Mouse (Mus musculus): ENCODE data around the gene Ireb2. TPM values are rescaled to one million over a fixed set of nuclear protein-coding genes. Genes with fewer than 3 reads are reported as not detected.
"Not testable (repeated sequence)": the region's sequence is repeated elsewhere in the genome, so short reads cannot be mapped to it uniquely, and the experiment has no call there.

Ireb2 gene
- polyA plus RNA-seq, 1 experiment from 2014 or later: 9.7 TPM

DNA sequence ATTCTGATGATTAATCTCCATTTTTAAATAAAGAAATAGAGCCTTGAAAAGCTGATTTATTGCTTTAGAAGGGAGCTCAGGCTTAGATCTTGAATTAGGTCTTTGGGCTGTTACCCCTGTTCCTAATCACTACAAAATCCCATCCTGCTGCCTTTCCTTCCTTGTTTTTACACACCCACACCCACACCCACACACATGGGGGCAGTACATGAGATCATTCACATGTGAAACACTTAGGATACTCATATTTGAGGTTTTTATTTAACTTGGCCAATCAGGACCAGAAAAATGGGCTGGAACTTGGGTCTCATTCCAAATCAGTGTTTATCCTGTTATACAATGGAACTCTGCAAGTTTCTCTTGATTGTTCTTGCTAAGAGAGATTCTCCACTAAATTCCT lies 85.9 kb downstream of the Ireb2 start:
- Histone ChIP-seq H3K4me1 (ENCODE audit: control insufficient read depth, low read depth, low read length) (peaks cover 23% of the 10 kb centered on the region), H3K4me3 (ENCODE audit: low read depth, low read length) (no peak overlapping the region), H3K9me3 (replicated peaks; ENCODE audit: control insufficient read depth, low read length) (no peaks in the 10 kb centered on the region), H3K9ac (ENCODE audit: low read depth, low read length) (no peak overlapping the region), H3K27ac (ENCODE audit: low read length) (no peak overlapping the region), H3K27me3 (ENCODE audit: control insufficient read depth, insufficient read depth, low read depth, low read length) (no peaks in the 10 kb centered on the region), H3K36me3 (ENCODE audit: control insufficient read depth, insufficient read depth) (peaks cover 11% of the 10 kb centered on the region), H3K4me2 (ENCODE audit: low read depth, low read length) (no peak overlapping the region)
- no peak for ATAC-seq (ENCODE audit: low read depth)

DNA sequence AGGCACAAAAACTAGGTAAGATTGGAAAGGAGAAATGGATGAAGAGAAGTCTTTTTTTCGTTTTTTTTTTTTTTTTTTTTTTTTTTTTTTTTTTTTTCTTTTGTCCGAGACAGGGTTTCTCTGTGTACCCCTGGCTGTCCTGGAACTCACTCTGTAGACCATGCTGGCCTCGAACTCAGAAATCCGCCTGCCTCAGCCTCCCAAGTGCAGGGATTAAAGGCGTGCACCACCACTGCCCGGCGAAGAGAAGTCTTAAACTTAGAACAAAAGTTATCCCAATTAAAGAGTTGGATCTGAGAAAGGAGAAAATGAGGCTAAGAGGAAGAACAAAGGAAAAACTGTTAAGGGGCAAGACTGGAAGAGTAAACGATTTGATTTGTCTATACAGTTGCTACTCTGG lies 86.6 kb downstream of the Ireb2 start:
- not testable (repeated sequence) for H3K9me3 ChIP-seq (replicated peaks; ENCODE audit: control insufficient read depth, low read length); ATAC-seq (ENCODE audit: low read depth); H3K27me3 ChIP-seq (ENCODE audit: control insufficient read depth, insufficient read depth, low read depth, low read length)
- Histone ChIP-seq H3K4me3 (ENCODE audit: low read depth, low read length) (peak overlapping the region; percentile 85), H3K4me1 (ENCODE audit: control insufficient read depth, low read depth, low read length) (peaks cover 23% of the 10 kb centered on the region), H3K4me2 (ENCODE audit: low read depth, low read length) (peak overlapping the region; percentile 71), H3K9ac (ENCODE audit: low read depth, low read length) (peak overlapping the region; percentile 0; the same call in 1 of the 2 replicates), H3K36me3 (ENCODE audit: control insufficient read depth, insufficient read depth) (peaks cover 12% of the 10 kb centered on the region), H3K27ac (ENCODE audit: low read length) (peak overlapping the region; percentile 46; the same call in 1 of the 2 replicates)
- 27% methylated on average over 8 of the region's 8 CpGs for WGBS (ENCODE audit: insufficient replicate concordance)

DNA sequence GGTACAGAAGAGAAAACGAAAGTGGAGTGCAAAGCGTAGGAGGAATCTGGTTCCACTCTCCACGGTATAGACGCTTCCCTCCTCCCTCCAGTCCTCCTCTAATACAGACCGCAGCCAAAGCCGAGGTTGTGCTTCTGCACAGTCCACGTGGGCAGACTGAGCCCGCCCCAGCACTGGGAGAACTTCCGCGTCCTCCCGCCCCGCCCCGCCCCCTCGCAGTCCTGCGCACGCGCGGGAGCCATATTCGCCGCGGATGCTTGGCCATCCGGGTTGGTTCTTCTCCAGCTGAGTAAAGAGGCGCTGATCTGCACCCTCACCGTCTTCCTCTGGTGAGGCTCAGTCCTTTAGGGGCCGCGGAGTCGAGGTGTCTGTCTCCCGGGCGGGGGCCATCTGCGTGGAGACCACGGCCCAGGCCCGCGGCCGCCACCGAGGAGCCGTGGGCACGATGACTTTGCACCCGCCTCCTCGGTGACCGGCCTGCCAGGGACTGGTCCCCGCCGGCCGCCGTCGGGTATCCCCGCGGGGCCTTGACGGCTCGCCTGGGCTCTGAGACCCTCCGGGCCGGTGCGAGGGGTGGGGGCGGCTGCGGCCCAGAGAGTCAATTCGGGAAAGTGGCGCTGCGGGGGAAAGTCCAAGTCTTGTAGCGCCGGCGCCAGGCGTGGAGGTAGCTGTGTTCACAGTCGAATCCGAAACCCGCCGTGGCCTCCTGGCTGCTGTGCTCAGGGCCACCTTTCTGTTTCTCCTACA lies 87.2 kb downstream of the Ireb2 start, which contains the start of the genes Psma4 and AY074887:
TSS of gene Psma4 (plus strand) at position 216 of the 747 bp plus-strand sequence.
TSS of gene AY074887 (minus strand) at position 424 of the 747 bp plus-strand sequence.
- Histone ChIP-seq H3K4me3 (ENCODE audit: low read depth, low read length) (peak within 1 kb of the TSS; percentile 85), H3K4me2 (ENCODE audit: low read depth, low read length) (peak within 1 kb of the TSS; percentile 71), H3K9me3 (replicated peaks; ENCODE audit: control insufficient read depth, low read length) (no peaks in the 10 kb centered on the region), H3K9ac (ENCODE audit: low read depth, low read length) (peak within 1 kb of the TSS; percentile 85), H3K27ac (ENCODE audit: low read length) (peak within 1 kb of the TSS; percentile 84), H3K27me3 (ENCODE audit: control insufficient read depth, insufficient read depth, low read depth, low read length) (no peaks in the 10 kb centered on the region), H3K4me1 (ENCODE audit: control insufficient read depth, low read depth, low read length) (peaks cover 23% of the 10 kb centered on the region), H3K36me3 (ENCODE audit: control insufficient read depth, insufficient read depth) (peaks cover 17% of the 10 kb centered on the region)
- peak; percentile 98 for ATAC-seq (ENCODE audit: low read depth)
- WGBS (ENCODE audit: insufficient replicate concordance): 0% methylated on average over 65 of the region's 65 CpGs

DNA sequence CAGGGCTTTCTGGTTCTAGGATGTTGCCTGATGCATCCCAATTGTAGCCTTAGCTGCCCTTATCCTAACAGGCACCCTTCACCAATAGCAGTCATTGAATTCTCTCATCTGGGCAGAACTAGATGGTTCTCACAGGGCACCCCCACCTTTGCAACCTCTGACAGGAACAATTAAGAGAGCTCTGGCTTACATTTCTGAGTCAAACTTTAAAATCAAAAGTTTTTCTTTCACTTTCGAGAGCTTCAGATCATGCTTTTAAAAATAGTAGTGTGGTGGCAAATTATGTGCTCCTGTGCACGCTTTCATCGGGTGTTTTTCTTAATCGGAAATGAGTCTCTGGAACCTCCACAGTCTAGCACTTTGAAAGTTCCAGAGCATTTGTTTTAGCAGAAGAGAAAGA lies 97.5 kb downstream of the Ireb2 start:
- Histone ChIP-seq H3K36me3 (ENCODE audit: control insufficient read depth, insufficient read depth) (peaks cover 8% of the 10 kb centered on the region), H3K9ac (ENCODE audit: low read depth, low read length) (no peak overlapping the region), H3K9me3 (replicated peaks; ENCODE audit: control insufficient read depth, low read length) (no peaks in the 10 kb centered on the region), H3K27me3 (ENCODE audit: control insufficient read depth, insufficient read depth, low read depth, low read length) (no peaks in the 10 kb centered on the region), H3K4me3 (ENCODE audit: low read depth, low read length) (no peak overlapping the region), H3K4me1 (ENCODE audit: control insufficient read depth, low read depth, low read length) (no peaks in the 10 kb centered on the region), H3K27ac (ENCODE audit: low read length) (no peak overlapping the region), H3K4me2 (ENCODE audit: low read depth, low read length) (no peak overlapping the region)
- WGBS (ENCODE audit: insufficient replicate concordance): 85% methylated on average over 4 of the region's 4 CpGs
- no peak for ATAC-seq (ENCODE audit: low read depth)

Other genes with a start within 250 kb of the Ireb2 start
- 0.06 and 0.24 TPM in 2 replicates for gene Acsbg1, start 201.9 kb upstream of the Ireb2 start, polyA plus RNA-seq (2015; fragmentation: Nextera tagmentation; extraction: Ambion mirVana)
- gene Dnaja4, start 164.9 kb upstream of the Ireb2 start, polyA plus RNA-seq (2015; fragmentation: Nextera tagmentation; extraction: Ambion mirVana): 18.4 and 21.8 TPM in 2 replicates
- gene Wdr61, start 129.3 kb upstream of the Ireb2 start, polyA plus RNA-seq (2015; fragmentation: Nextera tagmentation; extraction: Ambion mirVana): 71.1 and 78.8 TPM in 2 replicates
- 0.15 and 0.32 TPM in 2 replicates for gene Crabp1, start 99.0 kb upstream of the Ireb2 start, polyA plus RNA-seq (2015; fragmentation: Nextera tagmentation; extraction: Ambion mirVana)
- gene Hykk, start 53.5 kb downstream of the Ireb2 start, polyA plus RNA-seq (2015; fragmentation: Nextera tagmentation; extraction: Ambion mirVana): 3.3 and 4.5 TPM in 2 replicates
- 117 and 128 TPM in 2 replicates for gene Psma4, start 87.0 kb downstream of the Ireb2 start, polyA plus RNA-seq (2015; fragmentation: Nextera tagmentation; extraction: Ambion mirVana)
- gene AY074887, start 87.2 kb downstream of the Ireb2 start, polyA plus RNA-seq (2015; fragmentation: Nextera tagmentation; extraction: Ambion mirVana): 0.31 TPM in 1 of 2 replicates, not detected in the other
- not detected in 2 replicates for gene Chrna5, start 117.1 kb downstream of the Ireb2 start, polyA plus RNA-seq (2015; fragmentation: Nextera tagmentation; extraction: Ambion mirVana)
- gene Chrna3, start 162.8 kb downstream of the Ireb2 start, polyA plus RNA-seq (2015; fragmentation: Nextera tagmentation; extraction: Ambion mirVana): 0.05 TPM in 1 of 2 replicates, not detected in the other
- gene Chrnb4, start 185.0 kb downstream of the Ireb2 start, polyA plus RNA-seq (2015; fragmentation: Nextera tagmentation; extraction: Ambion mirVana): 0.04 TPM in 1 of 2 replicates, not detected in the other

Data from liver, embryonic 16.5 days (tissue).